11 mouse cellular contexts compared by ENCODE assay signal in genomic region chr2:166512488-166512887, GRCm38 (mm10).
DNase-seq lines count a peak whose midpoint lies in the region; ATAC-seq lines count a peak whose summit lies in the region.
"Had no signal": no experiment of that assay in that cellular context is flagged by ENCODE, and none has a peak within 500 bp of the region (broad histone marks: within the 10 kb centered on the region; RNA-seq: fewer than 3 reads in every experiment).

No protein-coding gene starts in this region.

- no peaks in the 10 kb centered on the region for H3K36me3 ChIP-seq in heart, embryonic 10.5 days
- no peaks in the 10 kb centered on the region for H3K36me3 ChIP-seq in midbrain, embryonic 11.5 days (ENCODE audit: control insufficient read depth, insufficient read depth, low read length)
- H3K36me3 ChIP-seq in midbrain, embryonic 13.5 days: no peaks in the 10 kb centered on the region
- H3K36me3 ChIP-seq in splenic B cell, adult 2 months (ENCODE audit: control insufficient read depth, insufficient read depth, low read length, poor library complexity, severe bottlenecking): no peaks in the 10 kb centered on the region
- H3K36me3 ChIP-seq: heart, embryonic 15.5 days had no signal

- no peak for ATAC-seq in midbrain, embryonic 11.5 days (ENCODE audit: low FRiP score)
- ATAC-seq in midbrain, embryonic 13.5 days: no peak
- ATAC-seq: Patski had no signal

- no peaks in the 10 kb centered on the region; the same call in 1 of the 2 replicates for H3K9me3 ChIP-seq in heart, embryonic 10.5 days
- no peaks in the 10 kb centered on the region; the same call in 1 of the 2 replicates for H3K9me3 ChIP-seq in midbrain, embryonic 11.5 days (ENCODE audit: control insufficient read depth, low read length)
- 0 out of 2 replicates have a peak, but pooled peaks cover 6% of the 10 kb centered on the region for H3K9me3 ChIP-seq in midbrain, embryonic 13.5 days
- H3K9me3 ChIP-seq: heart, embryonic 15.5 days had no signal

- no peak for DNase-seq in heart, embryonic 10.5 days (ENCODE audit: low spot score)
- no peak for DNase-seq in heart, postnatal 25 days (ENCODE audit: low spot score)
- DNase-seq in midbrain, embryonic 11.5 days (ENCODE audit: low spot score, missing footprints): peak; percentile 91
- DNase-seq in NIH3T3 (ENCODE audit: low read depth): peak; percentile 18
- DNase-seq in splenic B cell, adult 2 months (ENCODE audit: low read depth, low spot score): peak; percentile 48
- no peak for DNase-seq in urinary bladder, postnatal 10 days (ENCODE audit: low spot score)
- no peak for DNase-seq in layer of hippocampus, adult 18-20 months (ENCODE audit: low spot score in 2 of 2)
- DNase-seq: kidney, adult 9 months had no signal

- intact Hi-C loops in heart, postnatal 25 days (cut with DNase I): no loop called here

- WGBS in heart, embryonic 10.5 days: 81% methylated on average over 8 of the region's 8 CpGs
- 70% methylated on average over 8 of the region's 8 CpGs for WGBS in midbrain, embryonic 11.5 days
- WGBS in midbrain, embryonic 13.5 days: 74% methylated on average over 8 of the region's 8 CpGs

- H3K4me1 ChIP-seq in heart, embryonic 10.5 days: peaks cover 58% of the 10 kb centered on the region
- H3K4me1 ChIP-seq in midbrain, embryonic 11.5 days (ENCODE audit: control insufficient read depth, insufficient read depth, low read length): peaks cover 11% of the 10 kb centered on the region
- peaks cover 21% of the 10 kb centered on the region for H3K4me1 ChIP-seq in midbrain, embryonic 13.5 days (replicated peaks)

- H3K27me3 ChIP-seq in heart, embryonic 10.5 days (ENCODE audit: insufficient read depth, poor library complexity, severe bottlenecking): no peaks in the 10 kb centered on the region
- peaks cover 2% of the 10 kb centered on the region; the same call in 1 of the 2 replicates for H3K27me3 ChIP-seq in midbrain, embryonic 11.5 days (ENCODE audit: control insufficient read depth, insufficient read depth, low read length)
- H3K27me3 ChIP-seq in midbrain, embryonic 13.5 days: peaks cover 13% of the 10 kb centered on the region
- no peaks in the 10 kb centered on the region for H3K27me3 ChIP-seq in splenic B cell, adult 2 months (ENCODE audit: control insufficient read depth, insufficient read depth, low read length, poor library complexity, severe bottlenecking)
- H3K27me3 ChIP-seq: heart, embryonic 15.5 days; Patski had no signal

- no peak overlapping the region for H3K4me3 ChIP-seq in heart, embryonic 10.5 days
- no peak overlapping the region for H3K4me3 ChIP-seq in midbrain, embryonic 11.5 days (ENCODE audit: low read depth, low read length)
- H3K4me3 ChIP-seq in midbrain, embryonic 13.5 days (replicated peaks): no peak overlapping the region
- H3K4me3 ChIP-seq: heart, embryonic 15.5 days had no signal

- no peak overlapping the region for H3K4me2 ChIP-seq in midbrain, embryonic 11.5 days
- H3K4me2 ChIP-seq in midbrain, embryonic 13.5 days (replicated peaks): no peak overlapping the region
- H3K4me2 ChIP-seq: heart, embryonic 15.5 days had no signal

- 0 out of 2 replicates have a peak overlapping the region, but pooled peaks have one; percentile 8 for H3K27ac ChIP-seq in heart, embryonic 10.5 days
- H3K27ac ChIP-seq in midbrain, embryonic 11.5 days (ENCODE audit: low read depth, low read length): no peak overlapping the region
- no peak overlapping the region for H3K27ac ChIP-seq in midbrain, embryonic 13.5 days
- H3K27ac ChIP-seq: heart, embryonic 15.5 days had no signal

- no peak overlapping the region for H3K9ac ChIP-seq in midbrain, embryonic 11.5 days (ENCODE audit: low read length)
- H3K9ac ChIP-seq in midbrain, embryonic 13.5 days (replicated peaks): no peak overlapping the region
- H3K9ac ChIP-seq: heart, embryonic 15.5 days had no signal

Comparison
In these comparisons a context has a peak if more than half of its experiments do, and no peak if none do; other contexts are left out.
1. DNase-seq: peak in midbrain, embryonic 11.5 days (single experiment), NIH3T3 (single experiment) and splenic B cell, adult 2 months (single experiment); none in heart, embryonic 10.5 days (single experiment), heart, postnatal 25 days (single experiment), urinary bladder, postnatal 10 days (single experiment) and layer of hippocampus, adult 18-20 months (0 of 2).